Mouse (Mus musculus): ENCODE results near the gene Tor2a. TPM values are rescaled to one million over a fixed set of nuclear protein-coding genes. Genes with fewer than 3 reads are reported as not detected.

Gene Tor2a
- total RNA-seq, 1 experiment from 2014 or later: 17.5 TPM

- ATAC-seq (replicated peaks; ENCODE audit: insufficient number of reproducible peaks, low FRiP score, low TSS enrichment, poor library complexity, severe bottlenecking): no peak
Observed at GRCm38 (mm10) chr2:32750887-32751664, 6.0 kb upstream of the Tor2a start.

GRCm38 (mm10) chr2:32751665-32752033, 5.4 kb upstream of the Tor2a start:
- no peak for ATAC-seq (replicated peaks; ENCODE audit: insufficient number of reproducible peaks, low FRiP score, low TSS enrichment, poor library complexity, severe bottlenecking)

GRCm38 (mm10) chr2:32752181-32752580, 4.9 kb upstream of the Tor2a start:
- ATAC-seq (replicated peaks; ENCODE audit: insufficient number of reproducible peaks, low FRiP score, low TSS enrichment, poor library complexity, severe bottlenecking): no peak

- ATAC-seq (replicated peaks; ENCODE audit: insufficient number of reproducible peaks, low FRiP score, low TSS enrichment, poor library complexity, severe bottlenecking): no peak
Observed at GRCm38 (mm10) chr2:32756674-32757055, 369 bp upstream of the Tor2a start.

- ATAC-seq (replicated peaks; ENCODE audit: insufficient number of reproducible peaks, low FRiP score, low TSS enrichment, poor library complexity, severe bottlenecking): no peak
Observed at GRCm38 (mm10) chr2:32758503-32758902, 1.5 kb downstream of the Tor2a start.

GRCm38 (mm10) chr2:32759001-32759400, 2.0 kb downstream of the Tor2a start:
- no peak for ATAC-seq (replicated peaks; ENCODE audit: insufficient number of reproducible peaks, low FRiP score, low TSS enrichment, poor library complexity, severe bottlenecking)

- no peak for ATAC-seq (replicated peaks; ENCODE audit: insufficient number of reproducible peaks, low FRiP score, low TSS enrichment, poor library complexity, severe bottlenecking)
Observed at GRCm38 (mm10) chr2:32761361-32761760, 4.3 kb downstream of the Tor2a start.

- no peak for ATAC-seq (replicated peaks; ENCODE audit: insufficient number of reproducible peaks, low FRiP score, low TSS enrichment, poor library complexity, severe bottlenecking)
Observed at GRCm38 (mm10) chr2:32761859-32762258, 4.8 kb downstream of the Tor2a start.

GRCm38 (mm10) chr2:32763353-32763752, 6.3 kb downstream of the Tor2a start:
- no peak for ATAC-seq (replicated peaks; ENCODE audit: insufficient number of reproducible peaks, low FRiP score, low TSS enrichment, poor library complexity, severe bottlenecking)

GRCm38 (mm10) chr2:32767241-32767640, 10.2 kb downstream of the Tor2a start:
- no peak for ATAC-seq (replicated peaks; ENCODE audit: insufficient number of reproducible peaks, low FRiP score, low TSS enrichment, poor library complexity, severe bottlenecking)

- no peak for ATAC-seq (replicated peaks; ENCODE audit: insufficient number of reproducible peaks, low FRiP score, low TSS enrichment, poor library complexity, severe bottlenecking)
Observed at GRCm38 (mm10) chr2:32768661-32769285, 11.7 kb downstream of the Tor2a start.

- no peak for ATAC-seq (replicated peaks; ENCODE audit: insufficient number of reproducible peaks, low FRiP score, low TSS enrichment, poor library complexity, severe bottlenecking)
Observed at GRCm38 (mm10) chr2:32769327-32770085, 12.5 kb downstream of the Tor2a start.

- no peak for ATAC-seq (replicated peaks; ENCODE audit: insufficient number of reproducible peaks, low FRiP score, low TSS enrichment, poor library complexity, severe bottlenecking)
Observed at GRCm38 (mm10) chr2:32771886-32772285, 14.9 kb downstream of the Tor2a start.

- ATAC-seq (replicated peaks; ENCODE audit: insufficient number of reproducible peaks, low FRiP score, low TSS enrichment, poor library complexity, severe bottlenecking): no peak
Observed at GRCm38 (mm10) chr2:32772626-32773279, 15.7 kb downstream of the Tor2a start.

GRCm38 (mm10) chr2:32775359-32776074, 18.5 kb downstream of the Tor2a start, which contains the start of the genes Ttc16 and Ptrh1:
Gene Ttc16, minus strand, starts transcription at chr2:32775633.
Gene Ptrh1, plus strand, starts transcription at chr2:32775786.
- peak; percentile 92 for ATAC-seq (replicated peaks; ENCODE audit: insufficient number of reproducible peaks, low FRiP score, low TSS enrichment, poor library complexity, severe bottlenecking)

- no peak for ATAC-seq (replicated peaks; ENCODE audit: insufficient number of reproducible peaks, low FRiP score, low TSS enrichment, poor library complexity, severe bottlenecking)
Observed at GRCm38 (mm10) chr2:32776192-32776591, 19.2 kb downstream of the Tor2a start.

GRCm38 (mm10) chr2:32778081-32778480, 21.0 kb downstream of the Tor2a start:
- no peak for ATAC-seq (replicated peaks; ENCODE audit: insufficient number of reproducible peaks, low FRiP score, low TSS enrichment, poor library complexity, severe bottlenecking)

GRCm38 (mm10) chr2:32779131-32779530, 22.1 kb downstream of the Tor2a start:
- ATAC-seq (replicated peaks; ENCODE audit: insufficient number of reproducible peaks, low FRiP score, low TSS enrichment, poor library complexity, severe bottlenecking): no peak

All from monocyte, adult 5-6 weeks (primary cell).